Mouse (Mus musculus) hindbrain, embryonic 14.5 days (tissue): ENCODE results near the gene Sdr39u1. TPM values are rescaled to one million over a fixed set of nuclear protein-coding genes. Genes with fewer than 3 reads are reported as not detected.
A peak's percentile ranks its signal among the peaks of the same experiment; 100 is the strongest.

Experiments
- ATAC-seq: fragments of 200-750 bp; cut with Nextera tagmentation; 2 replicates; pipeline ENCODE4 v1.8.0; 2017; ENCODE audit warnings: moderate number of reproducible peaks, mild to moderate bottlenecking, moderate TSS enrichment, moderate library complexity; ENCODE audit not compliant: low FRiP score
- DNase-seq: peaks from one replicate; pipeline ENCODE4 v3.0.0-alpha.2; 2015; ENCODE audit warnings: low spot score
- H3K27ac ChIP-seq: fragments of 300-500 bp; sonication (generic); 2 replicates; pipeline ENCODE4 v1.5.1; 2014; ENCODE audit warnings: mild to moderate bottlenecking, moderate library complexity
- H3K27me3 ChIP-seq: fragments of 300-500 bp; sonication (generic); 2 replicates; pipeline ENCODE4 v1.6.1; 2014; ENCODE audit warnings: mild to moderate bottlenecking, low read length, mixed read lengths; ENCODE audit not compliant: control insufficient read depth, insufficient read depth
- H3K36me3 ChIP-seq: fragments of 300-500 bp; sonication (generic); replicated peaks from 2 replicates; pipeline ENCODE4 v1.6.1; 2014; ENCODE audit not compliant: control insufficient read depth, insufficient read depth
- H3K4me1 ChIP-seq: fragments of 300-500 bp; sonication (generic); replicated peaks from 2 replicates; pipeline ENCODE4 v1.6.1; 2014; ENCODE audit warnings: antibody characterized with exemption, low read length, mixed read lengths; ENCODE audit not compliant: control insufficient read depth, insufficient read depth
- H3K4me2 ChIP-seq: fragments of 300-500 bp; sonication (generic); replicated peaks from 2 replicates; pipeline ENCODE4 v1.6.1; 2014; ENCODE audit warnings: mild to moderate bottlenecking, moderate library complexity
- H3K4me3 ChIP-seq: fragments of 300-500 bp; sonication (generic); replicated peaks from 2 replicates; pipeline ENCODE4 v1.5.1; 2014; ENCODE audit warnings: mild to moderate bottlenecking, low read length
- H3K9ac ChIP-seq: fragments of 300-500 bp; sonication (generic); 2 replicates; pipeline ENCODE4 v1.6.1; 2014
- H3K9me3 ChIP-seq: fragments of 300-500 bp; sonication (generic); 2 replicates; pipeline ENCODE4 v1.6.1; 2016; ENCODE audit warnings: low read length; ENCODE audit not compliant: control insufficient read depth
- WGBS: fragments of 180-500 bp; shearing (Covaris S2); extraction: QIAGEN DNeasy Blood & Tissue Kit; methylation state at CpG from one replicate; pipeline ENCODE4 v1.1.7; 2014; 5-methylcytosine and 5-hydroxymethylcytosine counted together
- polyA plus RNA-seq: library from polyadenylated mRNA; unstranded; fragments of >200 nt; fragmentation: Nextera tagmentation; extraction: Ambion mirVana; gene quantifications from 2 replicates; pipeline ENCODE4 v1.2.1, GENCODE M21; 2014

The Sdr39u1 gene
- polyA plus RNA-seq, 1 experiment from 2014 or later: 131 TPM

- DNase-seq (no peak), ATAC-seq (no peak)
- no peaks in the 10 kb centered on the region for H3K4me1 ChIP-seq
- H3K9me3 ChIP-seq: no peaks in the 10 kb centered on the region
- no peak overlapping the region for H3K4me2 ChIP-seq
- no peak overlapping the region for H3K9ac ChIP-seq
- no peak overlapping the region for H3K4me3 ChIP-seq
- H3K27me3 ChIP-seq: no peaks in the 10 kb centered on the region
- H3K36me3 ChIP-seq: no peaks in the 10 kb centered on the region
- WGBS: 87% methylated on average over 7 of the region's 7 CpGs
- H3K27ac ChIP-seq: no peak overlapping the region
Observed at GRCm38 (mm10) chr14:55922475-55923232, 22.6 kb upstream of the Sdr39u1 start.

GRCm38 (mm10) chr14:55918240-55919082 lies 18.4 kb upstream of the Sdr39u1 start:
- H3K27ac ChIP-seq: no peak overlapping the region
- no peaks in the 10 kb centered on the region for H3K36me3 ChIP-seq
- no peaks in the 10 kb centered on the region for H3K4me1 ChIP-seq
- H3K9ac ChIP-seq: no peak overlapping the region
- H3K4me3 ChIP-seq: no peak overlapping the region
- DNase-seq (peak; percentile 95), ATAC-seq (peak; percentile 89)
- H3K27me3 ChIP-seq: no peaks in the 10 kb centered on the region
- peak overlapping the region; percentile 19 for H3K4me2 ChIP-seq
- H3K9me3 ChIP-seq: no peaks in the 10 kb centered on the region; the same call in 1 of the 2 replicates
- 41% methylated on average over 14 of the region's 14 CpGs for WGBS

- no peak for ATAC-seq
- no peak for DNase-seq
- no peaks in the 10 kb centered on the region; the same call in 1 of the 2 replicates for H3K9me3 ChIP-seq
- H3K9ac ChIP-seq: no peak overlapping the region
- H3K27me3 ChIP-seq: no peaks in the 10 kb centered on the region
- H3K36me3 ChIP-seq: no peaks in the 10 kb centered on the region
- no peaks in the 10 kb centered on the region for H3K4me1 ChIP-seq
- H3K4me2 ChIP-seq: no peak overlapping the region
- H3K27ac ChIP-seq: no peak overlapping the region
- WGBS: 52% methylated on average over 4 of the region's 4 CpGs
- no peak overlapping the region for H3K4me3 ChIP-seq
Observed at GRCm38 (mm10) chr14:55913406-55913805, 13.3 kb upstream of the Sdr39u1 start.

- 50% methylated on average over 1 of the region's 1 CpGs for WGBS
- no peaks in the 10 kb centered on the region for H3K27me3 ChIP-seq
Observed at GRCm38 (mm10) chr14:55905518-55905917, 5.4 kb upstream of the Sdr39u1 start.

DNA sequence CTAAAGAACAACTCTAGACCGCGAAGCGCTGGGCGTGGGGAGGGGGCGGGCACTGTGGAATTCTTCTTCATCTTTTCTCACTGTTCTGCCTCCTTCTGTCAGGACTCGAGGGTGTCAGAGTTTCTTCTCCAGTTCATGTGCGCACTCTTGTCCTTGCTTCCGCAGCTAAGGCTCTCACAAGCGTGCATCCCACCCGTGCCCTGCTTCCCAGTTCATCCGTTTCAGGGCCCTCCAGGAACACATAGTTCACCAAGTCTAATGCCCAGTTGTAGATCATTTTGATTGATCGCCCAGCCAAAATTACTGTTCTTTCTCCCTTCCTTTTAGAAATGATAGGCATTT lies 292 bp upstream of the Sdr39u1 start:
- Histone ChIP-seq H3K4me1 (peaks cover 13% of the 10 kb centered on the region), H3K27ac (peak overlapping the region; percentile 84), H3K4me2 (peak overlapping the region; percentile 93), H3K9me3 (no peaks in the 10 kb centered on the region), H3K9ac (peak overlapping the region; percentile 85), H3K27me3 (no peaks in the 10 kb centered on the region), H3K36me3 (peaks cover 30% of the 10 kb centered on the region), H3K4me3 (peak overlapping the region; percentile 60)
- ATAC-seq (peak; percentile 63; the same call in 1 of the 2 replicates), DNase-seq (no peak)
- 9% methylated on average over 12 of the region's 12 CpGs for WGBS

More at GRCm38 (mm10) chr14:55905518-55905917, 5.4 kb upstream of the Sdr39u1 start:
- Histone ChIP-seq H3K9ac (no peak overlapping the region), H3K4me1 (peaks cover 6% of the 10 kb centered on the region), H3K9me3 (no peaks in the 10 kb centered on the region), H3K27ac (no peak overlapping the region), H3K4me2 (no peak overlapping the region), H3K36me3 (no peaks in the 10 kb centered on the region), H3K4me3 (no peak overlapping the region)
- no peak for DNase-seq
- ATAC-seq: no peak

GRCm38 (mm10) chr14:55898947-55899346 lies 1.1 kb downstream of the Sdr39u1 start:
- Histone ChIP-seq H3K9ac (no peak overlapping the region), H3K9me3 (no peaks in the 10 kb centered on the region), H3K27ac (no peak overlapping the region), H3K4me1 (peaks cover 13% of the 10 kb centered on the region), H3K4me2 (peak overlapping the region; percentile 93), H3K4me3 (no peak overlapping the region), H3K27me3 (no peaks in the 10 kb centered on the region), H3K36me3 (peaks cover 44% of the 10 kb centered on the region)
- WGBS: 89% methylated on average over 7 of the region's 7 CpGs
- DNase-seq (no peak), ATAC-seq (no peak)

DNA sequence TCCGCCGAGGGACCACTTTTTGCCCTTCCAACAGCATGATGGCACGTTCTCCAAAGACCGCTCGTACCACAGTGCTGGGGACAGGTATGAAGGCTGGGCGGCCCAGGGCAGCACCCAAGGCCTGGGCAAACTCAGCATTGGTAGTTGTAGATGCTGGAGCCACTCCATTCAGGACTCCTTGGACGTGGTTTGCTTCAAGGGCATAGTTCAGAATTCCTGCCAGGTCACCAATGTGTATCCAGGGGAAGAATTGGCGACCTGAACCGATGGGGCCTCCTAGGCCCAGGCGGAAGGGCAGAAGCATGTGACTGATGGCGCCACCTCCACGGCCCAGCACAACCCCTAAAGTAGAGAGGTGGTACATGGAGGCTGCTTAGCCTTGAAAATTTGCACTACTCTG lies 2.4 kb downstream of the Sdr39u1 start:
- Histone ChIP-seq H3K9ac (no peak overlapping the region), H3K27me3 (no peaks in the 10 kb centered on the region), H3K4me3 (no peak overlapping the region), H3K4me2 (no peak overlapping the region), H3K9me3 (no peaks in the 10 kb centered on the region), H3K27ac (no peak overlapping the region), H3K4me1 (peaks cover 13% of the 10 kb centered on the region), H3K36me3 (peaks cover 53% of the 10 kb centered on the region)
- 94% methylated on average over 12 of the region's 12 CpGs for WGBS
- ATAC-seq (no peak), DNase-seq (no peak)

DNA sequence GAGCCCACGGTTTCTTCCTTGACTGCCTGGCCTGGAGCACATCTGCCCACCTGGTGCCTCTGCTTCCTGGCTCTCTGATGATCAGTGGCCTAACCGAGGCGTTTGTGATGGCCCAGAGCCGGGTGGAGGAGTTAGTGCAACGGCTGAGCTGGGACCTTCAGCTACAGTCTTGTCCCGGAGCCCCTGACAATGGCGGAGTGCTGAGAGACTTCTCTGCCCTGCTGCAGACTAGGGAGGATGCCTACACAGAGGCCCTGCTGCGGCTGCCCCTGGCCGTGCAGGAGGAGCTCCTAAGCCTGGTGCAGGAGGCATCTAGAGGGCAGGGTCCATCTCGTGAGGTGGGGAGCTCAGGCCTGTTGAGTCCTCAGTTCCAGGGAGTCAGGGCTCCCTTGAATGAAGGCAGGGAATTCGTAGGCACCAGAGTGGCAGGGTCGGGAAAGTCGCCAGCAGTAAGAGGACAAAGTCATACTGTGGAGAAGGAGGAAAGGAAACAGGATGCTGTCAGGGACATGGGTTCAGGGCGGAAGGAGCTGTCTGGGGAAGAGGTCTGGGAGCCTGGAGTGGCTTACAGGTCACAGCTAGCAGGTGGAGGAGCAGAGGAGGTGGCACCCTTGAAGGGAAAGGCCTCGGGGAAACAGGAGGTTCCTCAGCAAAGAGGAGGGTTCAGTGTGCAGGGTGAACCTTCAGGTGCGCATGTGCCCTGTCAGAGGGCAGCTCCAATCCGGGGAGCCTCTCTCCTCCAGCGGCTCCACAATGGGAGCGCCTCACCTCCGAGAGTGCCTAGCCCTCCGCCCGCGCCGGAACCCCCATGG lies 13.3 kb downstream of the Sdr39u1 start:
- DNase-seq: no peak
- Histone ChIP-seq H3K9me3 (no peaks in the 10 kb centered on the region), H3K9ac (no peak overlapping the region), H3K4me3 (no peak overlapping the region), H3K4me1 (peaks cover 10% of the 10 kb centered on the region), H3K36me3 (peaks cover 43% of the 10 kb centered on the region), H3K27ac (no peak overlapping the region), H3K27me3 (no peaks in the 10 kb centered on the region), H3K4me2 (no peak overlapping the region)
- no peak for ATAC-seq
- WGBS: 84% methylated on average over 24 of the region's 24 CpGs

DNA sequence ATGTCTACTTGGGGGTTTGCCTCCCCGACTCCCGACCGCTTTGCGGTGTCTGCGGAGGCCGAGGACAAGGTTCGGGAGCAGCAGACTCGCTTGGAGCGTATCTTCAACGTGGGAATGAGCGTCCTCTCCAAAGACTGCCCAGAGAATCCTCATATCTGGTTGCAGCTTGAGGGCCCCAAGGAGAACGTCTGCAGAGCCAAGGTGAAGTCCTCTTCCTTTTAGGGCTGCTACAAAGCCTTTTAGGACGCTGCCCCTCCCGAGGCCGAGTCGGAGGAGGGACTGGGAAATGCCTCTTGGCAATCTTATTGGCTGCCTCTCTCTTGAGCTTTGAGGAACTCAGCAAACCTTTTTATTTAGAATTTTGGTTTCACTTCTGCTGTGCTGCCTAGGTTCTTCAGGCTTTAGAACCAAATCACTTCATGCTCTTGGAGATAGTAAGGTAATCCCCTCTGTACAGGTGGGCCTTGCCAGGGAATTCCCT lies 14.3 kb downstream of the Sdr39u1 start:
- no peak for ATAC-seq
- Histone ChIP-seq H3K36me3 (peaks cover 37% of the 10 kb centered on the region), H3K27me3 (no peaks in the 10 kb centered on the region)

More for the DNA sequence above, 14.3 kb downstream of the Sdr39u1 start:
- H3K4me3 ChIP-seq: peak overlapping the region; percentile 72
- no peak for DNase-seq
- peak overlapping the region; percentile 75 for H3K9ac ChIP-seq
- H3K9me3 ChIP-seq: no peaks in the 10 kb centered on the region
- H3K27ac ChIP-seq: no peak overlapping the region
- H3K4me1 ChIP-seq: peaks cover 10% of the 10 kb centered on the region
- WGBS: 10% methylated on average over 16 of the region's 16 CpGs
- H3K4me2 ChIP-seq: peak overlapping the region; percentile 71
